Mouse (Mus musculus): ENCODE data around the gene Foxk1.

- no peak for TF ChIP-seq CTCF (IDR thresholded peaks at IDR 0.05; ENCODE audit: low read depth)
- TF ChIP-seq EP300 (IDR thresholded peaks at IDR 0.05; ENCODE audit: low read depth) = no peak
Measured at GRCm38 (mm10) chr5:142431029-142431428, 29.7 kb downstream of the Foxk1 start.
